Mouse (Mus musculus): ENCODE measurements around the gene 3110082I17Rik. TPM values are rescaled to one million over a fixed set of nuclear protein-coding genes. Genes with fewer than 3 reads are reported as not detected.
"Not testable (repeated sequence)": the region's sequence is repeated elsewhere in the genome, so short reads cannot be mapped to it uniquely, and the experiment has no call there.

The 3110082I17Rik gene
- polyA plus RNA-seq, 1 experiment from 2014 or later, result 21.9 TPM

GRCm38 (mm10) chr5:139335634-139336033 lies 124.7 kb downstream of the 3110082I17Rik start:
- Histone ChIP-seq H3K36me3 (ENCODE audit: control insufficient read depth, insufficient read depth, low read length) (peaks cover 11% of the 10 kb centered on the region), H3K4me3 (ENCODE audit: low read depth, low read length) (no peak overlapping the region), H3K27ac (ENCODE audit: low read depth, low read length) (no peak overlapping the region), H3K9ac (ENCODE audit: low read depth, low read length) (no peak overlapping the region), H3K9me3 (replicated peaks; ENCODE audit: control insufficient read depth, low read length) (no peaks in the 10 kb centered on the region), H3K4me2 (no peak overlapping the region), H3K4me1 (ENCODE audit: control insufficient read depth, insufficient read depth, low read length) (peaks cover 23% of the 10 kb centered on the region), H3K27me3 (ENCODE audit: control insufficient read depth, insufficient read depth, low read length) (peaks cover 2% of the 10 kb centered on the region; the same call in 1 of the 2 replicates)
- 82% methylated on average over 4 of the region's 4 CpGs for WGBS (ENCODE audit: insufficient replicate concordance)
- no peak for ATAC-seq (replicated peaks; ENCODE audit: insufficient number of reproducible peaks, low FRiP score, low TSS enrichment)

DNA sequence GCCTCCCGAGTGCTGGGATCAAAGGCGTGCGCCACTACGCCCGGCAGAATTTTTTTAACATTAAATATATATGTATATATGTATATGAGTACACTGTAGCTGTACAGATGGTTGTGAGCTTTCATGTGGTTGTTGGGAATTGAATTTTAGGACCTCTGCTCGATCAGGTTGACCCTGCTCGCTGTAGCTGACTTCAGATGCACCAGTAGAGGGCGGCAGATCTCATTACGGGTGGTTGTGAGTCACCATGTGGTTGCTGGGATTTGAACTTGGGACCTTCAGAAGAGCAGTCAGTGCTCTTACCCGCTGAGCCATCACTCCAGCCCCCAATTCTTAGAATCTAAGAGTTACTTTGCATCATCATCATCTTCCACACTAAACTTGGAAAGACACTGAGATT lies 125.9 kb downstream of the 3110082I17Rik start:
- peaks cover 16% of the 10 kb centered on the region for H3K4me1 ChIP-seq (ENCODE audit: control insufficient read depth, insufficient read depth, low read length)
- H3K27ac ChIP-seq (ENCODE audit: low read depth, low read length); H3K36me3 ChIP-seq (ENCODE audit: control insufficient read depth, insufficient read depth, low read length); ATAC-seq (replicated peaks; ENCODE audit: insufficient number of reproducible peaks, low FRiP score, low TSS enrichment); H3K9ac ChIP-seq (ENCODE audit: low read depth, low read length); H3K9me3 ChIP-seq (replicated peaks; ENCODE audit: control insufficient read depth, low read length); H3K4me3 ChIP-seq (ENCODE audit: low read depth, low read length); H3K4me2 ChIP-seq: not testable (repeated sequence)
- H3K27me3 ChIP-seq (ENCODE audit: control insufficient read depth, insufficient read depth, low read length), result peaks cover 11% of the 10 kb centered on the region
- 78% methylated on average over 10 of the region's 10 CpGs for whole genome bisulfite sequencing (ENCODE audit: insufficient replicate concordance)

DNA sequence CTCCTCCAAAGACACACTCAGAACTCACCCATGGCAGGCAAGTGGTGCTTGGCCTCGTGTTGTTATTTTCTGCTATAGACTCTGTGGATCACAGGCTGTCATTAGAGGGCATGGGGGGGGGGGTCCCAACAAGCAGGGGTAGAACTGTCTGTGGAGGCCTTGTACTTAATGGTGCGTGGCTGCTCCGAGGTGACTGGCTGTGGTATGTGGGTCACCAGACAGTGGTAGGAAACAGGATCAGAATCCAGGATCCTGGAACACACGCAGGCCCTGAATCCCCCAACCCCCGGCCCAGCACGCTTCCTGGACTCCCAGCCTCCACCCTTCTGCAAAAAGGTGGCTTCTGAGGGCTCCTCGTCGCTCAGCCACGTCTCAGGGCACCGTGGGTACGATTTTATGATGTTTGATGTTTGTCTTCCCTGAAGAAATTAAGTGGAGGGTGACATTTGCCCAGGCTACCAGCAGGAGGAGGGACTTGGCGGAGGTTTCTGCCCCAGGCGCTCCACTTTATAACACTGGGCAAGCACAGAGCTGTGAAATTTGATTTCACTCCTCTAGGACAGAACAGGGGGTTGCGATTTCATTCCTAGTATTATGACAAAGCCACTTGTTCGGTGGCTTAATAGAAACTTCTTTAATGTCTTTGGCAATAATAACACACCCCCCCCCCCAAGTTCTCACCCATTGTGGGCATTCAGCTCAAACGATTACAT lies 126.9 kb downstream of the 3110082I17Rik start:
- 87% methylated on average over 16 of the region's 16 CpGs for WGBS (ENCODE audit: insufficient replicate concordance)
- Histone ChIP-seq H3K36me3 (ENCODE audit: control insufficient read depth, insufficient read depth, low read length) (0 out of 2 replicates have a peak, but pooled peaks cover 3% of the 10 kb centered on the region), H3K27ac (ENCODE audit: low read depth, low read length) (no peak overlapping the region), H3K4me1 (ENCODE audit: control insufficient read depth, insufficient read depth, low read length) (peaks cover 8% of the 10 kb centered on the region), H3K4me2 (no peak overlapping the region), H3K9ac (ENCODE audit: low read depth, low read length) (no peak overlapping the region), H3K27me3 (ENCODE audit: control insufficient read depth, insufficient read depth, low read length) (peaks cover 17% of the 10 kb centered on the region), H3K4me3 (ENCODE audit: low read depth, low read length) (no peak overlapping the region), H3K9me3 (replicated peaks; ENCODE audit: control insufficient read depth, low read length) (no peaks in the 10 kb centered on the region)
- no peak for ATAC-seq (replicated peaks; ENCODE audit: insufficient number of reproducible peaks, low FRiP score, low TSS enrichment)

- Histone ChIP-seq H3K4me1 (ENCODE audit: control insufficient read depth, insufficient read depth, low read length) (peaks cover under 1% of the 10 kb centered on the region), H3K9me3 (replicated peaks; ENCODE audit: control insufficient read depth, low read length) (no peaks in the 10 kb centered on the region), H3K36me3 (ENCODE audit: control insufficient read depth, insufficient read depth, low read length) (no peaks in the 10 kb centered on the region), H3K4me2 (no peak overlapping the region), H3K27me3 (ENCODE audit: control insufficient read depth, insufficient read depth, low read length) (peaks cover 20% of the 10 kb centered on the region), H3K27ac (ENCODE audit: low read depth, low read length) (no peak overlapping the region), H3K4me3 (ENCODE audit: low read depth, low read length) (no peak overlapping the region), H3K9ac (ENCODE audit: low read depth, low read length) (no peak overlapping the region)
- no peak for ATAC-seq (replicated peaks; ENCODE audit: insufficient number of reproducible peaks, low FRiP score, low TSS enrichment)
- 68% methylated on average over 8 of the region's 8 CpGs for WGBS (ENCODE audit: insufficient replicate concordance)
These were observed 127.6 kb downstream of the 3110082I17Rik start for GRCm38 (mm10) chr5:139332590-139333272.

GRCm38 (mm10) chr5:139331742-139332141 lies 128.6 kb downstream of the 3110082I17Rik start:
- 20% methylated on average over 8 of the region's 8 CpGs for WGBS (ENCODE audit: insufficient replicate concordance)
- Histone ChIP-seq H3K4me1 (ENCODE audit: control insufficient read depth, insufficient read depth, low read length) (no peaks in the 10 kb centered on the region; the same call in 1 of the 2 replicates), H3K27ac (ENCODE audit: low read depth, low read length) (no peak overlapping the region), H3K4me3 (ENCODE audit: low read depth, low read length) (no peak overlapping the region), H3K9ac (ENCODE audit: low read depth, low read length) (no peak overlapping the region), H3K27me3 (ENCODE audit: control insufficient read depth, insufficient read depth, low read length) (peaks cover 26% of the 10 kb centered on the region), H3K9me3 (replicated peaks; ENCODE audit: control insufficient read depth, low read length) (no peaks in the 10 kb centered on the region), H3K36me3 (ENCODE audit: control insufficient read depth, insufficient read depth, low read length) (no peaks in the 10 kb centered on the region), H3K4me2 (no peak overlapping the region)
- ATAC-seq (replicated peaks; ENCODE audit: insufficient number of reproducible peaks, low FRiP score, low TSS enrichment), result no peak

- no peak for ATAC-seq (replicated peaks; ENCODE audit: insufficient number of reproducible peaks, low FRiP score, low TSS enrichment)
- WGBS (ENCODE audit: insufficient replicate concordance), result 60% methylated on average over 7 of the region's 7 CpGs
- Histone ChIP-seq H3K4me1 (ENCODE audit: control insufficient read depth, insufficient read depth, low read length) (no peaks in the 10 kb centered on the region; the same call in 1 of the 2 replicates), H3K27ac (ENCODE audit: low read depth, low read length) (no peak overlapping the region), H3K27me3 (ENCODE audit: control insufficient read depth, insufficient read depth, low read length) (peaks cover 36% of the 10 kb centered on the region), H3K4me2 (no peak overlapping the region), H3K9ac (ENCODE audit: low read depth, low read length) (no peak overlapping the region), H3K36me3 (ENCODE audit: control insufficient read depth, insufficient read depth, low read length) (no peaks in the 10 kb centered on the region), H3K9me3 (replicated peaks; ENCODE audit: control insufficient read depth, low read length) (no peaks in the 10 kb centered on the region), H3K4me3 (ENCODE audit: low read depth, low read length) (no peak overlapping the region)
These were observed 129.6 kb downstream of the 3110082I17Rik start for GRCm38 (mm10) chr5:139330766-139331165.

- peaks cover 14% of the 10 kb centered on the region; the same call in 1 of the 2 replicates for H3K4me1 ChIP-seq (ENCODE audit: control insufficient read depth, insufficient read depth, low read length)
- peaks cover 63% of the 10 kb centered on the region for H3K27me3 ChIP-seq (ENCODE audit: control insufficient read depth, insufficient read depth, low read length)
- no peak for ATAC-seq (replicated peaks; ENCODE audit: insufficient number of reproducible peaks, low FRiP score, low TSS enrichment)
- no peak overlapping the region for H3K4me2 ChIP-seq
- no peaks in the 10 kb centered on the region for H3K36me3 ChIP-seq (ENCODE audit: control insufficient read depth, insufficient read depth, low read length)
- 55% methylated on average over 7 of the region's 7 CpGs for WGBS (ENCODE audit: insufficient replicate concordance)
- no peak overlapping the region for H3K9ac ChIP-seq (ENCODE audit: low read depth, low read length)
- no peak overlapping the region for H3K4me3 ChIP-seq (ENCODE audit: low read depth, low read length)
- no peak overlapping the region for H3K27ac ChIP-seq (ENCODE audit: low read depth, low read length)
- H3K9me3 ChIP-seq (replicated peaks; ENCODE audit: control insufficient read depth, low read length), result no peaks in the 10 kb centered on the region
These were observed 132.7 kb downstream of the 3110082I17Rik start for GRCm38 (mm10) chr5:139327634-139328020.

DNA sequence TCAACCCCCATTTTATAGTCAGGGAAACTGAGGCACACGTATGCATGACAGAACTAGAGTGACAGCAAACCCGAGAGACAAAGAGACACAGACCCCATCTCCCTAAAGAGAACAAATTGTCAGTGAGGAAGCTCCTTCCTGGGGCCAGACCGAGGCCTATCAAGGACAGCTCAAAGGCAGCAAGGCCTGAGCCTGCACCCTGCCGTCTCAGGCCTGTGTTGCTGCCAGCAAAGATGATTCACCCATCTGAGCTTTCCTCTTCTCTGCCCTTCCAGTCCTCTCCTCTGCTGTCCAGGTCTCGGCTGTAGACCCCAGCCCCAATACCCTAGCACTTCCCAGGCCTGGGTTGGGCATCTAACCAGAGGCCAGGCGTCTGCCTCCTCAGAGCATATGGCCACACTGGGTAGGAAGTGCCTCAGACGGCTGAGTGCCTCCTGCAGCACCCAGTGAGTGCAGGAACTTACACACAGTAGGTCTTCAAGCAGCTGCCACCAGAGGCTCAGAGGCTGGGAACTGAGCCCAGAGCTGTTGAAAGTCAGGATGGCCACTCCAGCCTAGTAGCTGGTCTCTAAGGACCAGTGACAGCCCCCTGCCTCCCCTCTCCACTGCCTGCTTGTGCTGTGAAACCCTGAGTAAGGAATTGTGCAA lies 133.2 kb downstream of the 3110082I17Rik start:
- Histone ChIP-seq H3K4me1 (ENCODE audit: control insufficient read depth, insufficient read depth, low read length) (peaks cover 14% of the 10 kb centered on the region; the same call in 1 of the 2 replicates), H3K9me3 (replicated peaks; ENCODE audit: control insufficient read depth, low read length) (no peaks in the 10 kb centered on the region), H3K36me3 (ENCODE audit: control insufficient read depth, insufficient read depth, low read length) (no peaks in the 10 kb centered on the region), H3K4me3 (ENCODE audit: low read depth, low read length) (no peak overlapping the region), H3K4me2 (no peak overlapping the region), H3K27ac (ENCODE audit: low read depth, low read length) (no peak overlapping the region), H3K27me3 (ENCODE audit: control insufficient read depth, insufficient read depth, low read length) (peaks cover 63% of the 10 kb centered on the region), H3K9ac (ENCODE audit: low read depth, low read length) (no peak overlapping the region)
- WGBS (ENCODE audit: insufficient replicate concordance), result 62% methylated on average over 7 of the region's 7 CpGs
- ATAC-seq (replicated peaks; ENCODE audit: insufficient number of reproducible peaks, low FRiP score, low TSS enrichment), result no peak
